Mouse (Mus musculus) kidney, adult 9 months (tissue): ENCODE data around the gene Rdh13.
"Not testable (repeated sequence)": the region's sequence is repeated elsewhere in the genome, so short reads cannot be mapped to it uniquely, and the experiment has no call there.

Source experiments
- DNase-seq: peaks from one replicate; pipeline ENCODE4 v3.0.0; 2022

The Rdh13 gene

GRCm38 (mm10) chr7:4431548-4431947 is 13.9 kb downstream of the Rdh13 start:
- DNase-seq = peak; percentile 86

GRCm38 (mm10) chr7:4430246-4430844 is 15.1 kb downstream of the Rdh13 start:
- no peak for DNase-seq

GRCm38 (mm10) chr7:4427161-4427912 is 18.1 kb downstream of the Rdh13 start:
- DNase-seq = peak; percentile 98

GRCm38 (mm10) chr7:4420230-4420629 is 25.2 kb downstream of the Rdh13 start:
- DNase-seq = no peak

- DNase-seq = no peak
Observed at GRCm38 (mm10) chr7:4419681-4420080, 25.8 kb downstream of the Rdh13 start.

- not testable (repeated sequence) for DNase-seq
Observed at GRCm38 (mm10) chr7:4412406-4412805, 33.0 kb downstream of the Rdh13 start.

- peak; percentile 14 for DNase-seq
Observed at GRCm38 (mm10) chr7:4397730-4398129, 47.7 kb downstream of the Rdh13 start, which contains the start of gene Gp6. Gene Gp6, minus strand, starts transcription at chr7:4397744.
